Mouse (Mus musculus) brain, embryonic 14.5 days (tissue): ENCODE results near the gene Dhx34.

ENCODE experiments used
- CTCF ChIP-seq: fragments of 200-500 bp; IDR thresholded peaks from 2 replicates; pipeline ENCODE4 v1.5.1; 2012; ENCODE audit warnings: inconsistent platforms, mild to moderate bottlenecking, moderate library complexity, borderline replicate concordance; ENCODE audit not compliant: insufficient read depth, insufficient read length; ENCODE audit errors: extremely low read depth
- POLR2A ChIP-seq: fragments of 200-500 bp; IDR thresholded peaks from 2 replicates; pipeline ENCODE4 v1.6.1; 2012; ENCODE audit warnings: mild to moderate bottlenecking, inconsistent platforms, borderline replicate concordance; ENCODE audit not compliant: poor library complexity, insufficient read depth, insufficient read length, severe bottlenecking; ENCODE audit errors: extremely low read depth

DNA sequence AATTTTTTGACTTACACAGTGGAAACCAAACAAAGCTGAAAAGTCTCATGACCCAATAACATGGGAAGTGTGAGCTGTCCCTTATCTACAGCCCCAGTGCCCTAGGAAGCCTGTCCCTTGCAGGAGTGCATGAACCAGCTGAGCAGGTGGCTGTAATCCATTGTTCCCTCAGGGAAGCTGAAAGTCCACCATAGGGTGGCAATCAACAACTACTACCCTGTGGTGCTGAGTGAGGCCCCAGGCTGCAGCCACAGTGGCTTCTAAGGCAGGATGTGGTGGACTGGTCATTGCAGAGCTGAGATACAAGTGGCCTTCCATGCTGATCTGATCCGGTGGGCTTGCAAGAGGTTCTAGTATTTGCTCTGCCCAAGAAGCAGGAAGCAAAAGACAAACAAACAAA, 39.3 kb upstream of the Dhx34 start:
- no peak for TF ChIP-seq CTCF
- TF ChIP-seq POLR2A: no peak
